Mouse (Mus musculus): ENCODE data around the gene Tpm1.
A peak's percentile ranks its signal among the peaks of the same experiment; 100 is the strongest.

DNA sequence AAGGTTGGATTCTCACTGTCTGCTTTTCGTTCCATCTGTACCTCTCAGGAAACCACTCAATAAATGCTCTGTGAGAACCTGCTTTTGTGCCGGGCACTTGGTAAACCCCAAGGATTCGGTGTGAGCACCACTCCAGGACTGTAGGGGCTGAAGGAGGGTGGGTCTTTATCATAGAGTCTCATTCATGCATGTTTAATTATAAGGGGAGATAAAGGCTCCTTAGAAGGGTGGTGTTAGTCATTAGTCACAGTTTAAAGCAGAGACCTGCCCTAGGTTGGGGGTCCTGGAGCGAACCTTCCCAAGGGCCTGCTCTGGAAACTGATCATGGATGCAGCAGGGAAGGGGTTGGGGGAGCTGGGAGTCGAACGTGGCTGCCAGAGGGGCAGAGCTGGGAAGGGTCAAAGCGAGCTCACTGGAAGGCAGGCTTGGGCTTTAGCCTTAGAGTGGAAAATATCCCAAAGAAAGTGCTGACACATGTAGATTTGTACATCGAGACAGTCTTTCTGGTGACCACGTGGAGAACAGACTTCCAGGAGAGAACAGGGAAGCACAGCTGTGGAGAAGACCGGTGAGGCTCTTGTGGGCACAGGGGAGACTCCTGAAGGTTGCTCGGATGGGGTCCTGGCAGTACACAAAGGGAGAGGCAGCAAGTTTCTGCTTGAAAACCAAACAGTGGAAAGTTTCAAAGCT, 60.9 kb downstream of the Tpm1 start:
- TF ChIP-seq CTCF (IDR thresholded peaks at IDR 0.05; ENCODE audit: low read depth, low read length) (no peak), POLR2A (IDR thresholded peaks at IDR 0.05; ENCODE audit: borderline replicate concordance, low read depth, low read length) (peak; percentile 20; the same call in 1 of the 2 replicates)

Measured in bone marrow macrophage, adult 2 months (primary cell).